Mouse (Mus musculus) liver, postnatal 0 days (tissue): ENCODE data around the gene Pard3b.

Experiments
- CTCF ChIP-seq: sonication (generic); IDR thresholded peaks from 2 replicates; pipeline ENCODE4 v1.5.1; 2016; ENCODE audit warnings: antibody characterized with exemption, low read depth
- EP300 ChIP-seq: IDR thresholded peaks from 2 replicates; pipeline ENCODE4 v1.6.1; 2016; ENCODE audit warnings: antibody characterized with exemption, low read depth, mild to moderate bottlenecking

GRCm38 (mm10) chr1:62048592-62048991 lies 410.0 kb downstream of the Pard3b start:
- TF ChIP-seq CTCF (no peak), EP300 (no peak)
